Mouse (Mus musculus): ENCODE measurements around the gene Hspa2.
"Not testable (repeated sequence)": the region's sequence is repeated elsewhere in the genome, so short reads cannot be mapped to it uniquely, and the experiment has no call there.

The Hspa2 gene

DNA sequence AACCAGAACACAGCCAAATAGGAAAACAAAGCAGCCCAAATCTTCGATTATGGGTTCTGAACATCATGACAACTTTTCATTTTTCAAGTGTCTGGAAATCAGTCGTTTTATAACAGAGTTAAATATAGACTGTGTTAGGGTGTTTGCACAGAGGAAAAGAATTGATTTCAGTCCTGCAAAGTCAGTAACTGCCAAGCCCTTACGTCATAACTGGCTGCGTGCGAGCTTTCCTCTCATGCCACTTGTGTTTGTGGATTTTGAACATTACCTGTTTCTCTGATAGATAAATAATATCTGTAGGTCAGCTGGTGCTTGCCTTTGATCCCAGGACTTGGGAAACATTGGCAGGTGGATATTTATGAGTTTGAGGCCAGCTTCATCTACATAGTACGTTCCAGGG lies 27.5 kb downstream of the Hspa2 start:
- in situ Hi-C loops (cut with MboI, MseI) = loop anchor here (5.0 kb wide), 1 partner anchor 36 kb away; no protein-coding TSS in a partner anchor

DNA sequence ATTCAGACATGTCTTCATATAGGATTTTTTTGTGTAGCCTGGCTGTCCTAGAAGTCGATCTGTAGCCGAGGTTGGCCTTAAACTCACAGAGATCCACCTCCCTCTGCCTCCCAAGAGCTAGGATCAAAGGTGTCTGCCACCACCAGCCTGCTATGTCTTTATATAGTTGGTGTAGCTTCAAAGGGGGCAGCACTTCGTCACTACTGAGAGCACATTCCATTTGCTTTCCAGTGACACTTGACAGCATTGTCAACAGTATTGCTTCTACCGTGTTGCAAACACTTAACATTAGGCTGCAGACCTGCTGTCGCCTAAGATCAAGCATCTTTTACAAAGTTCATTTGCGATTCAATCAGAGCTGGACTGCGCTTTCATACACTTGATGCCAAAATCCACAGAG lies 30.1 kb downstream of the Hspa2 start:
- in situ Hi-C loops (cut with MboI, MseI) = loop anchor here (5.0 kb wide), 1 partner anchor 33 kb away; no protein-coding TSS in a partner anchor

DNA sequence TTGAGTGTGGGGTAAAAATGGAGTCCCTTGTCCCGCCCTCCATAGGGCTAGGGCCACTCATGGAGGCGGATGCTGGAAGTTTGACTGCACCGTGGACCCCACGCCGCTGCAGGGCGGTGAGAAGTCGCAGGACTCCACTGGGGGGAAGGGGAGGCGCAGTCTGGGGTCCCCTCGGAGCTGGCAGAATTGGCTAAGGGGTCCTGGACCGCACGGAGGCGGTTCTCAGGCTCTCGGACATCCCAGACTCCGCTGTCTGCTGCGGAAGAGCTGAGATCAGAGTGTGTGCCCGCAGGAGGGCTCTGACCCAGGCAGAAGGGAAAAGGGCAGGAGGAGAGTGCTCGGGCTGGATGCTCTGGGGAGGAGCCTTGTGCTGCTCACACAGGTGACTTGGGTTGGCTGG lies 31.1 kb downstream of the Hspa2 start:
- in situ Hi-C loops (cut with MboI, MseI) = no loop called here

DNA sequence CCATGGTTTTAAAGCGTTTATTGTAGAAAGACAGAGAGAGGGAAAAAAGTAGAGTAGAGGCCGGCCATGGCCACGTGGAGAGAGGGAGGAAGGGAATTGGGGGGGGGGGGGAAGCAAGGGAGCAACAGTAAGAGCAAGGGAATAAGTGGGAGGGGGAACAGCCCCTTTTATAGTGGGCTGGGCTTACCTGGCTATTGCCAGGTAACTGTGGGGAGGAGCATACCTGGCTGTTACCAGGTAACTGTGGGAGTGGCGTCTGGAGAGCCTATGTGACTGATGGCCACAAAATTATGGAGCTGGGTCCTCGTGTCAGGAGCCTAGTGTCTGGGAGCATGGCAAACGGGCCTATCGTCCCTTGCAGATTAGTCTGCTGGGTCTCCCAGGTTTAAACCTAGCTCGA lies 31.6 kb downstream of the Hspa2 start:
- in situ Hi-C loops (cut with MboI, MseI) = no loop called here

DNA sequence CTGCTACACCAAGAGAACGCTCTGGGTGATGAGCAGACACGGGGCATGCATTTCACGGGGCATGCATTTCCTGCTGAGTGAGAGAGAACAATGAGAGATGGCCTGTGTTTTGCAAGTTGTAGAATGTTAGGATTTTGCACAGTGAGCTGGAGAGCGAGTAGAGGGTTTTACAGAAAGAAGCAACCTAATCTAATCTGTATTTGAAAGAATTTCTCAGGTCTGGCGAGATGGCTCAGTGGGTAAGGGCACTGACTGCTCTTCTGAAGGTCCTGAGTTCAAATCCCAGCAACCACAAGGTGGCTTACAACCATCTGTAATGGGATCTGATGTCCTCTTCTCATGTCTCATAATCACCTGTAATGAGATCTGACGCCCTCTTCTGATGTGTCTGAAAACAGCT lies 39.5 kb downstream of the Hspa2 start:
- in situ Hi-C loops (cut with MboI, MseI) = not testable (repeated sequence)

DNA sequence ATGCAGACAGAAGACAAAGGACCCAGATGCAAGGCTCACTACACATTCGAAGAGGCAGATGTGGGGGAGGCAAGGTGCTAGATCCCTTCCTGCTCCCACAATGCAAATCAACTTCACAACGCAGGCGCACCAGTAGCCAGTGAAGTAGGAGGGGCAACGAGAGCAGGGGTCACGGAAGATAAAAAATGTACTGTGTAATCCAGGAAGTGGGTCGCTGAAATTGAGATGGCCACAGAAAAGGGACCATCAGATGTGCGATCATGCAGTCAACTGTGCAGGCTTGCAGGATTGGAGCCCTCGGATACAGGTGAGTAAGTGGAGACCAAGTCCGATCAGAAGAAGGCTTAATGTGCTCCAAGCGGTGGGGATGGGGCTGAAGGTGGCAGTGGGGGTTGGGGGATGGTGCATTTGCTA lies 40.4 kb downstream of the Hspa2 start:
- in situ Hi-C loops (cut with MboI, MseI) = no loop called here

DNA sequence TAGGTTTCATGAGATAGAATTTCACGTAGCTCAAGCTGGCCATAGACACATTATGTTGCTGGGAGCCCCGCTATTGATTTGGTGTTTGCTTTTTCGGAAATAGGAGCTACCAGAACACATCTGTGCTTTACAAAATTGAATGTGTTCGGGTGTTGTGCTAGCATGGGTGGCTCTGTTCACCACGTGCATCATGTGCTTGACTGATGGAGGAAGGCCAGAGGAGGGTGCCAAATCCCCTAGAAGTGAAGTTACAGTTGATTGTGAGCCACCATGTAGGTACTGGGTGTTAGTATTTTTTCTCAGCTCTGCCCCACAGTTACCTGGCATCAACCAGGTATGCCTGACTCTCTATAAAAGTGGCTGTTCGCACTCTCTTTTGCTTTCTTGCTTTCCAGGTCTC lies 40.9 kb downstream of the Hspa2 start:
- in situ Hi-C loops (cut with MboI, MseI) = no loop called here

DNA sequence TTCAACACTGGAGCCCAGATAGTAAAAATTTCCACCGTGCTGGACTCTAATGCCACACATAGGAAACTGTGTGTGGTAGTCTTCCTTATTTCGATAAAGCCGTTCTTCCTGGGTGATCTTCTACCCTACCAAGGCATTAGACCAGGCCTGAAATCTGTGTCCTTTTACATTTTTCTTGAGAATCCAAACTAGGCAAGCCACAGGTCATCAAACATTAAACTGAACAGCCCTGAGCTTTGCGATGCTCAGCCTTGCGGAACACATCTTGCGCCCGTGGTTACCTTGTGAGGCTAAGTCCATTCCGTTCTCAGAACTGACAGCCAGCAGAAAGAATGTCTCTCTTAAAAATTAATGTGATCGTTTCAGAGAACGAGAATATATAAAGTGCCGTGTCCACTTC lies 42.2 kb downstream of the Hspa2 start:
- in situ Hi-C loops (cut with MboI, MseI) = no loop called here

DNA sequence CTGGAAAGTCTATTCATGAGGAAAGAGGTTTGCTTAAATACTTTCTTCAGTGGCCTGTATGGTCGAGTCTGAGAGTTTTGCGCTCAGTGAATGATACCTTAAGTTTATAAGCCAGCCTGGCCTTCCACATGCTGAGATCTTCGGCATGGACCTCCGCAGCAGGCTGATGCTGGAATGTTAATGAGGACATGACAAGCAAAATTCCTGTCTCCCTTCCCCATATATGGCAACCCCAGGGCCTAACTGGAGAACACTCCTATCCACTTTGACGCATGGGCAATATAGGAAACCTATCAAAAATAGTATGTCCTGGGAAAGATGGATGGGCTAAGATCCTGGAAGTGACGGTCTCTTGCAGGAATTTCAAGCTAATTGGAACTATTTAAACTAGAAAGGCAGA lies 44.2 kb downstream of the Hspa2 start:
- in situ Hi-C loops (cut with MboI, MseI) = no loop called here

DNA sequence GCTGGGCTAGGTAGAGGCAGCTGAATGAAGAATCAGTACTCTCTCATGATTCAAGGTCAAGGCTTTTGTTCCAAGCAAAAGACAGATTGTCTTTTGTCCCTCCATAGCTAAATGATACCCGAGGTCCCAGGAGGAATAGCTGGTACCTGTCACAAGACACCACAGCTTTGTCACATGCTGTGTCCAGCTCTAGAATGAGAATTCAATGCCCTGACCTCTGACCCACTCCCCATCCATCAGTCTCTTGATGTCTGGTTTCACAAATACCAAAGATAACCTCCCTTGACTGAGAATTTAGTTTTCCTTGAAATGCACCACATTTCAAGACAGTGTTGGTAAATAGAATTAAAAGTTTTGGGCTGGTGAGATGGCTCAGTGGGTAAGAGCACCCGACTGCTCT lies 48.2 kb downstream of the Hspa2 start:
- in situ Hi-C loops (cut with MboI, MseI) = no loop called here
